Mouse (Mus musculus) C2C12 (cell line): ENCODE results near the gene Trem3.

Experiments
- CEBPB ChIP-seq: IDR thresholded peaks from one replicate; pipeline ENCODE4 v1.6.1; 2011; ENCODE audit warnings: low read depth, mild to moderate bottlenecking, control low read depth, moderate library complexity
- CTCF ChIP-seq: IDR thresholded peaks from one replicate; pipeline ENCODE4 v1.5.1; 2011; ENCODE audit not compliant: control insufficient read depth, insufficient read depth, insufficient read length
- FOSL1 ChIP-seq: IDR thresholded peaks from one replicate; pipeline ENCODE4 v1.8.0; 2011; ENCODE audit warnings: mild to moderate bottlenecking, low read length; ENCODE audit not compliant: poor library complexity, insufficient read depth, severe bottlenecking
- MYOD1 ChIP-seq: IDR thresholded peaks from one replicate; pipeline ENCODE4 v1.6.1; 2011; ENCODE audit warnings: low read depth; ENCODE audit not compliant: control insufficient read depth, insufficient read length
- USF1 ChIP-seq: IDR thresholded peaks from one replicate; pipeline ENCODE4 v1.6.1; 2011; ENCODE audit warnings: low read depth, mild to moderate bottlenecking, control low read depth, moderate library complexity

GRCm38 (mm10) chr17:48212596-48212995 is 35.0 kb upstream of the Trem3 start:
- TF ChIP-seq CTCF = no peak
- TF ChIP-seq CEBPB = no peak
- TF ChIP-seq FOSL1 = no peak
- TF ChIP-seq USF1 = no peak
- no peak for TF ChIP-seq MYOD1
